Mouse (Mus musculus): ENCODE measurements around the gene Klhl6. TPM values are rescaled to one million over a fixed set of nuclear protein-coding genes. Genes with fewer than 3 reads are reported as not detected.

The Klhl6 gene
- polyA plus RNA-seq, 1 experiment from 2014 or later, result 22.3 TPM

DNA sequence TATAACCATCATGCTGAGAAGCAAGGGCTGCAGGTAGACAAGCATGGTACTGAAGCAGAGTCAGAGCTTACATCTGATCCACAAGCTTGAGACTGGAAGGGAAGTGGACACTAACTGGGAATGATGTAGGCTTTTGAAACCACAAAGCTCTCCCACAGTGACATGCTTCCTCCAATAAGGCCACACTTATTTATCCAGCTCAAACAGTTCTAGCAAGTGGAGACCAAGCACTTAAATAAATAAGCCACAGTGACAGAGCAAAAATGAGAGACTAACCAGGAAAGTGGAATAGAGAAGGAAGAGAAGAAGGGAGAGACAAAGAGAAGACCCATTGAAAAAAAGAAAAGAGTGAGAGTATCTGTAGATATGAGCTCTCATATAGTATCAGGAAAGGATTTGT is 62.0 kb downstream of the Klhl6 start:
- no peak for ATAC-seq (ENCODE audit: extremely low read depth, insufficient number of reproducible peaks, low FRiP score, low TSS enrichment)
- no peak overlapping the region for H3K9ac ChIP-seq
- no peaks in the 10 kb centered on the region for H3K9me3 ChIP-seq

DNA sequence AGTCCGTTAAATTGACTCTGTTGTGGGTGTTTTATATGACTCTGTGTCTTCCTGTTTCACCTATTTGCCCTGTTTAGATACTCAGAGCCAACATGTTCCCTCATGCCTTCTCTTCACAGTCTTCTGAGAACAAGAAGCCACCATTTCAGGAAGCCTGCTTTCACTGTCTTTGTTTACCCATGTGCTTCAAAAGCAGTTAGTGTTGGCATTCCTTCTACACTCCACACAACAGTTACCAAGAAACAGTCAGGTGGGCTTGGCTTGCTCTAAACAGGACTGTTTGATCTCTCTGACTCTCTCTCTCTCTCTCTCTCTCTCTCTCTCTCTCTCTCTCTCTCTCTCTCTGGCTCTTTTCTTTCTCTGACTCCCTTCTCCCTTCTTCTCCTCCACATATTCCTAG is 64.6 kb downstream of the Klhl6 start:
- no peak overlapping the region for H3K4me2 ChIP-seq
- no peak overlapping the region for H3K4me3 ChIP-seq
- WGBS, result 88% methylated on average over 1 of the region's 1 CpGs
- H3K27me3 ChIP-seq (replicated peaks), result no peaks in the 10 kb centered on the region
- no peaks in the 10 kb centered on the region for H3K9me3 ChIP-seq
- H3K4me1 ChIP-seq, result no peaks in the 10 kb centered on the region
- no peak for ATAC-seq (ENCODE audit: extremely low read depth, insufficient number of reproducible peaks, low FRiP score, low TSS enrichment)
- no peak overlapping the region for H3K9ac ChIP-seq
- no peak overlapping the region for H3K27ac ChIP-seq (replicated peaks)
- no peaks in the 10 kb centered on the region for H3K36me3 ChIP-seq

More for the DNA sequence above, 62.0 kb downstream of the Klhl6 start:
- no peak overlapping the region for H3K4me2 ChIP-seq
- H3K4me3 ChIP-seq, result no peak overlapping the region
- no peak overlapping the region for H3K27ac ChIP-seq (replicated peaks)
- no peaks in the 10 kb centered on the region for H3K4me1 ChIP-seq
- no peaks in the 10 kb centered on the region for H3K27me3 ChIP-seq (replicated peaks)
- H3K36me3 ChIP-seq, result no peaks in the 10 kb centered on the region

DNA sequence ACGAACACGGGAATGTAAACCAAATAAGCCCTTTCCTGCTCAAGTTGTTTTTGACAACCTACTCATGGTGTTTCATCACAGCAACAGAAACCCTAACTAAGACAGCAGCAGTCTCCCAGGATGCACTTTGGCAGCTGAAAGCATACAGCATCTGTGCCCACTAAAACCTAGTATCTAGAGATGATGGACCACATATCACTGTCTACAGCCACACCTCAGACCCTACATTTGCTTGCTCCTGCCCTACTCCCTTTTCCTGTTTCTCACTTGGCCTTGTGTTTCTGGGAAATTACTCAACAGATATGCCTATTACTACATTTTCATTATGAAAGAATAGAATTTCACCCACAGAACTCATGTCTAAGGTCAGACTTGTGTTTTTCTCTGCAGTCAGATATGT is 70.3 kb downstream of the Klhl6 start:
- no peak for ATAC-seq (ENCODE audit: extremely low read depth, insufficient number of reproducible peaks, low FRiP score, low TSS enrichment)
- Histone ChIP-seq H3K27me3 (replicated peaks) (no peaks in the 10 kb centered on the region), H3K9ac (no peak overlapping the region), H3K4me2 (no peak overlapping the region), H3K4me1 (no peaks in the 10 kb centered on the region), H3K9me3 (no peaks in the 10 kb centered on the region), H3K27ac (replicated peaks) (no peak overlapping the region), H3K36me3 (no peaks in the 10 kb centered on the region), H3K4me3 (no peak overlapping the region)
- 54% methylated on average over 2 of the region's 2 CpGs for WGBS

DNA sequence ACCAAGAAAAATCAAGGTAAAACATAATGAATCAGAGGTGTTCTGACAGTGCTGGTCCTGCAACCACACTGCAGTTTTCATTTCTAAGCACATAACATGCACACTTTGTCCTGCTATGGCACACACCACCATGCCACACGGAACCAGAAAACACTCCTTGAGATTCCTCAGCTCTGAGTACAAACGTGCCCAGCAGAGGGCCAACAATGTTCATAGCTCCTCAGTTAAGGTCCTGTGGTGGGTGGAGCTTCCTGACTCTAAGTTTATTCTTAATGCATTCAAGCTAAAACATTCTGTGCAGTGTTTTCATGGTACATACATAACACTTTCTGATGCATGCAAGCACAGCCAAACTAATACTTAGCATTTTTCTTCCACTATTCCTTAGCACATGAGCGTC is 74.5 kb downstream of the Klhl6 start:
- Histone ChIP-seq H3K36me3 (no peaks in the 10 kb centered on the region), H3K9ac (no peak overlapping the region), H3K4me3 (no peak overlapping the region), H3K9me3 (no peaks in the 10 kb centered on the region), H3K27me3 (replicated peaks) (no peaks in the 10 kb centered on the region), H3K4me2 (no peak overlapping the region), H3K4me1 (peaks cover 13% of the 10 kb centered on the region), H3K27ac (replicated peaks) (no peak overlapping the region)
- WGBS, result 57% methylated on average over 3 of the region's 3 CpGs
- ATAC-seq (ENCODE audit: extremely low read depth, insufficient number of reproducible peaks, low FRiP score, low TSS enrichment), result no peak

DNA sequence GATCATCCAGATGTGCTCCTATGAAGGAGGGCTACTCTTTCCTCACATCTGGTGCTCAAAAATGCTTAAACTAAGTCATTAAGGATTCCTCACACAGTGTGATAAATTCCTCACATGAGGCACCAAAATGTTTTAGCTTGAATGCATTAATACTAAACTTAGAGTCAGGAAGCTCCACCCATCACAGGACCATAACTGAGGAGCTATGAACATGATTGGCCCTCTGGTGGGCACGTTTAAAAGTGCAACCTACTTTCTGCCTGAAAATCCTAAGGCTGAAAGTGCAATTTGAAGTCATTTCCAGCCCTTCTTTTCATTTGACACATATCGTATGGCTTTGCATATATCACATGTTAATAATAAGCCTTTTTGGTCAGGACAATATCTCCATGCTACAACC is 75.7 kb downstream of the Klhl6 start:
- no peaks in the 10 kb centered on the region for H3K36me3 ChIP-seq
- H3K27me3 ChIP-seq (replicated peaks), result no peaks in the 10 kb centered on the region
- no peak overlapping the region for H3K4me2 ChIP-seq
- no peaks in the 10 kb centered on the region for H3K9me3 ChIP-seq
- WGBS, result 30% methylated on average over 2 of the region's 2 CpGs
- H3K4me3 ChIP-seq, result no peak overlapping the region
- H3K27ac ChIP-seq (replicated peaks), result no peak overlapping the region
- peaks cover 15% of the 10 kb centered on the region for H3K4me1 ChIP-seq
- no peak for ATAC-seq (ENCODE audit: extremely low read depth, insufficient number of reproducible peaks, low FRiP score, low TSS enrichment)
- H3K9ac ChIP-seq, result no peak overlapping the region

DNA sequence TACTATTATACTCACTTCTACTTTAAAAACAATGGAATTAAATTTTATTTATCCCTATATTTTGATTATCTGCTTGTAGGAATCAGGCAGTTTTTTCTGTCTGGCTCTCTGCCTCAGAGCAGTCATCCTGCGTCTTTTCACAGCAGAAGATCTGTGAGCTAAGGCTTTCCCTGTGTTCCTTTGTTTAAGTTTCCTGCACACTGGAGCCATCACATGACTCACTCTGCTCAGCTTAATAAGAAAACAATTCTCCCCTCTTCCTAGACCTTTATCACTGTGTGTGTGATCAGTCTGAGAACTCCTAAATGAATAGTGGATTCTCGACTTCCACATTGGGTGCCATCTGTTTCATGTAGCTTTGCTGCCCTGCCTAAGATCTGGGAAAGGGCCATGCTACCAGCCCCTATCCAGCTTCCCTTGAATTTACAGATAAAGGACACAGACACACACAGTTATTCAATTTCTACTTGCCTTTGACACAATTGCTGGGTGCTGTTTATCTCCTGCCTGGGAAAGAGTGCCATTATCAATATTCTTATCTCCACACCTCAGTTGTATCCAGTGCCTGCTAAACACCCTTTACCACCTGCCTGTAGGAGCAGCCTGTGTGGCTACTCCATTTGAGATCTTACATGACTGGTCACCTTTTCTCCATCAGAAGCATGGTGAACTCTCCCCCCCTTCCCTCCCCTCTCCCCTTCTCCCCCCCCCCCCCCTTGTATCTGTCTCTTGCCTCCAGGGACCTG is 77.9 kb downstream of the Klhl6 start:
- Histone ChIP-seq H3K4me2 (no peak overlapping the region), H3K36me3 (no peaks in the 10 kb centered on the region), H3K27me3 (replicated peaks) (no peaks in the 10 kb centered on the region), H3K9ac (no peak overlapping the region), H3K4me3 (no peak overlapping the region), H3K27ac (replicated peaks) (peak overlapping the region; percentile 42), H3K4me1 (peaks cover 20% of the 10 kb centered on the region), H3K9me3 (no peaks in the 10 kb centered on the region)
- 31% methylated on average over 2 of the region's 2 CpGs for WGBS
- no peak for ATAC-seq (ENCODE audit: extremely low read depth, insufficient number of reproducible peaks, low FRiP score, low TSS enrichment)

DNA sequence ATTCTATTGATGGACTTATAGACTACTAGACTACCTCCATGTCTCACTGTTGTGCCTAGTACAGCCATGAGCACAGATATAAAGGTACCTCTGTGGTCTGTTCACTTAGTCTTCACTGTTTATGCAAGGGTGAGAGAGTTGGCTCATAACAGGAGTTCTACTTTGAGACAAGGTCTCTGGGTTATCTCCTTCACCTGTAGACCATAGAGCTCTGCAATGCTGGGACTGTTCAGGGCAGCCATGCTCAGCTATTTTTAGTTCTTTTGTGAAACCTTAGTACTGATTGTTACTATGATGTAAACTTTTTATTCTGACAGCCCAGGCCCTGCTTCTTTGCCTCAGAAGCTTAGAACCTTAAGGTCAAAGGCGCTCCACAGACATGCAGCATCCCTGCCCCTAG is 79.0 kb downstream of the Klhl6 start:
- Histone ChIP-seq H3K36me3 (no peaks in the 10 kb centered on the region), H3K4me1 (peaks cover 20% of the 10 kb centered on the region), H3K27ac (replicated peaks) (no peak overlapping the region), H3K27me3 (replicated peaks) (no peaks in the 10 kb centered on the region), H3K4me3 (no peak overlapping the region), H3K9ac (no peak overlapping the region), H3K9me3 (no peaks in the 10 kb centered on the region), H3K4me2 (no peak overlapping the region)
- ATAC-seq (ENCODE audit: extremely low read depth, insufficient number of reproducible peaks, low FRiP score, low TSS enrichment), result no peak
- 88% methylated on average over 1 of the region's 1 CpGs for WGBS

Other genes starting within 250 kb of the Klhl6 start
- gene B3gnt5, start 222.8 kb downstream of the Klhl6 start, polyA plus RNA-seq (2015; fragmentation: Nextera tagmentation; extraction: Ambion mirVana), result 11.5 and 15.2 TPM in 2 replicates
- 31.7 and 36.7 TPM in 2 replicates for gene Klhl24, start 114.5 kb upstream of the Klhl6 start, polyA plus RNA-seq (2015; fragmentation: Nextera tagmentation; extraction: Ambion mirVana)
- gene Yeats2, start 158.0 kb upstream of the Klhl6 start, polyA plus RNA-seq (2015; fragmentation: Nextera tagmentation; extraction: Ambion mirVana), result 16.0 and 19.6 TPM in 2 replicates

Measured in heart, embryonic 13.5 days (tissue).